Mouse (Mus musculus): ENCODE measurements at regions not wholly inside any gene's neighbourhood (a gene's known extent, or its start where the extent isn't known, plus 50 kb on each side); places are given as distances from the start of the nearest gene placed in this dataset.

DNA sequence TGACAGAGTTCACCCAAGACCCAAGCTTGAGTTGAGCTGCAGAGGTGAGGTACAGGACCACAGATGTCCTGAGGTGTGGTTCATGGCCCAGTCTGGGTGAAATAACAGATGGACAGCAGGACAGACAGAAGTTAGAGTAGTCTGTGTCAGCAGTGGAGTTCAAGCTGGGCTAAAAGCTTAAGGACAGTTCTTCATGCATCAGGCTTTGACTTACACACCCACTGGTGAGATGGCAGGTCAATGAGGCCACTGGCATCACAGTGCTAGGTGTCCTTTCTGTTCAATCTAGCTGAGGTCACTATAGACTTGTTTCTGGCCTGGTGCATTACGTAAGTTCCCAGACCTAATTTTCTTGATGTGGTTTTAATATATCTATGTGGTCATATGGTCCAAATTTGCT is 238.9 kb upstream of the Dab2 start:
- Histone ChIP-seq H3K4me3 (ENCODE audit: low read depth, low read length) (no peak overlapping the region), H3K9me3 (ENCODE audit: control insufficient read depth) (no peaks in the 10 kb centered on the region), H3K4me1 (replicated peaks; ENCODE audit: control insufficient read depth, insufficient read depth, low read length) (no peaks in the 10 kb centered on the region), H3K9ac (ENCODE audit: low read depth, low read length) (no peak overlapping the region), H3K27ac (ENCODE audit: low read depth, low read length) (no peak overlapping the region), H3K27me3 (replicated peaks; ENCODE audit: control insufficient read depth, insufficient read depth, low read length) (no peaks in the 10 kb centered on the region), H3K4me2 (replicated peaks; ENCODE audit: low read depth) (no peak overlapping the region), H3K36me3 (ENCODE audit: control insufficient read depth, insufficient read depth) (no peaks in the 10 kb centered on the region)
- ATAC-seq: no peak
- no peak for TF ChIP-seq CTCF (IDR thresholded peaks at IDR 0.05; ENCODE audit: low read depth)
- WGBS: 100% methylated on average over 1 of the region's 1 CpGs

DNA sequence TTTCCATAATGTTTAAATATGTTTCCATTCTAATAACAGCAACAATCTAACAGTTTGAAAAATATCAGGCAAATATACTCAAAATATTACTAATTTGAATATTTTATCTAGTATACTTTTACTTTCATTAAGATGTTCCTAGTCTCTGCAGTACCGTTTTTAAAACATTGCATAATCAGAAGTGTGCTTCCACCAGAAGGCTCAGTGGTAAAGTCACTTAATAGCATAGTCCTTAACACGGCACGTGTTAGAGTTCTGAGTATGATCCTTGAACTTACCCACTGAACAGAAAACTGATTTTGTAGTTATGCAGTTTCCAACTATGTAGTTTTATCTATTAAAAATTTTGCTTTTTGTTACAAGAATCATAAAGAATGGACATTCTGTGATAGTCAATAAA is 234.5 kb upstream of the Dab2 start:
- no peak overlapping the region for H3K9ac ChIP-seq (ENCODE audit: low read depth, low read length)
- H3K27ac ChIP-seq (ENCODE audit: low read depth, low read length): no peak overlapping the region
- TF ChIP-seq CTCF (IDR thresholded peaks at IDR 0.05; ENCODE audit: low read depth): no peak
- H3K36me3 ChIP-seq (ENCODE audit: control insufficient read depth, insufficient read depth): no peaks in the 10 kb centered on the region
- no peak overlapping the region for H3K4me3 ChIP-seq (ENCODE audit: low read depth, low read length)
- no peak overlapping the region for H3K4me2 ChIP-seq (replicated peaks; ENCODE audit: low read depth)
- WGBS: 59% methylated on average over 3 of the region's 3 CpGs
- ATAC-seq: no peak
- no peaks in the 10 kb centered on the region for H3K9me3 ChIP-seq (ENCODE audit: control insufficient read depth)
- H3K4me1 ChIP-seq (replicated peaks; ENCODE audit: control insufficient read depth, insufficient read depth, low read length): no peaks in the 10 kb centered on the region
- H3K27me3 ChIP-seq (replicated peaks; ENCODE audit: control insufficient read depth, insufficient read depth, low read length): no peaks in the 10 kb centered on the region

DNA sequence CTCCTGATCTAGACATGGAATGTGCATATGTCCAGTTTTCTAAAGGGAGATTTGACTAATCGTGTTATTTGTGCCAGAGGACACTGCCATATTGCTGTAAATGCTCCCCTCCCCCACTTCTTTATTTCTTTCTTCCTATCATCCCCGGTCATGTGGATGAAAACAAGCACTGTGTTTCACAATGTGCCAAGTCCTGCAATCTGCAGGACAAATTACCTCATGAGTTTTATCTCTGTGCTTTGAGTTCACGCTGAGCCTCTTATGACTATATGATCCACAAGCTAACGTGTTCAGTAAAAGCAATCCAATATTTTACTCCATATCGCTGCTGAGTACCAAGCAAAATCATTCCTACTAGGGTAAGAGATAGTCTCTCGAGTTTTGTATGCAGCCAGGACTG is 232.2 kb upstream of the Dab2 start:
- Histone ChIP-seq H3K36me3 (ENCODE audit: control insufficient read depth, insufficient read depth) (no peaks in the 10 kb centered on the region), H3K27ac (ENCODE audit: low read depth, low read length) (no peak overlapping the region; the same call in 1 of the 2 replicates), H3K27me3 (replicated peaks; ENCODE audit: control insufficient read depth, insufficient read depth, low read length) (no peaks in the 10 kb centered on the region), H3K4me3 (ENCODE audit: low read depth, low read length) (no peak overlapping the region), H3K4me1 (replicated peaks; ENCODE audit: control insufficient read depth, insufficient read depth, low read length) (no peaks in the 10 kb centered on the region), H3K9ac (ENCODE audit: low read depth, low read length) (no peak overlapping the region), H3K4me2 (replicated peaks; ENCODE audit: low read depth) (no peak overlapping the region), H3K9me3 (ENCODE audit: control insufficient read depth) (no peaks in the 10 kb centered on the region)
- TF ChIP-seq CTCF (IDR thresholded peaks at IDR 0.05; ENCODE audit: low read depth): no peak
- peak; percentile 94 for ATAC-seq
- 48% methylated on average over 6 of the region's 6 CpGs for WGBS

DNA sequence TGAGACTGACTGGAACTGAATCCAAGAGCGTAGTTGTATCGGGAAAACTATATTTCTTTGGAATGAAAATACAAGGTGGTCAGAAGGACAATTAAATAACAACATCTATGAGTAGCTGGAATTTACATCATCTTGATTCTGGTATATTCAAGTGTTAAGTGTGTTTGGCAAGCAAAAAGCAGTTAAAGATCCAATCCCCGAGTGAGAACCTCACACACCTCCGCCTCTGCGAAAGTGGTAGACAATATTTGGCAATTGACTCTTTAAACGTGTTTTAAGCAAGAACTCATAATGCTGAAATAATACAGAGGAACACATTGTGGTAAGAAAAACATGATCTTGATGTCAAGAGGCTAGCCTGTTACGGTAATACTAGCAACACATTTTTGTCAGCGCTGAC is 231.2 kb upstream of the Dab2 start:
- Histone ChIP-seq H3K9ac (ENCODE audit: low read depth, low read length) (no peak overlapping the region), H3K36me3 (ENCODE audit: control insufficient read depth, insufficient read depth) (no peaks in the 10 kb centered on the region), H3K27ac (ENCODE audit: low read depth, low read length) (no peak overlapping the region), H3K4me1 (replicated peaks; ENCODE audit: control insufficient read depth, insufficient read depth, low read length) (no peaks in the 10 kb centered on the region), H3K9me3 (ENCODE audit: control insufficient read depth) (no peaks in the 10 kb centered on the region), H3K27me3 (replicated peaks; ENCODE audit: control insufficient read depth, insufficient read depth, low read length) (no peaks in the 10 kb centered on the region), H3K4me2 (replicated peaks; ENCODE audit: low read depth) (no peak overlapping the region), H3K4me3 (ENCODE audit: low read depth, low read length) (no peak overlapping the region)
- no peak for ATAC-seq
- WGBS: 91% methylated on average over 8 of the region's 8 CpGs
- TF ChIP-seq CTCF (IDR thresholded peaks at IDR 0.05; ENCODE audit: low read depth): no peak

DNA sequence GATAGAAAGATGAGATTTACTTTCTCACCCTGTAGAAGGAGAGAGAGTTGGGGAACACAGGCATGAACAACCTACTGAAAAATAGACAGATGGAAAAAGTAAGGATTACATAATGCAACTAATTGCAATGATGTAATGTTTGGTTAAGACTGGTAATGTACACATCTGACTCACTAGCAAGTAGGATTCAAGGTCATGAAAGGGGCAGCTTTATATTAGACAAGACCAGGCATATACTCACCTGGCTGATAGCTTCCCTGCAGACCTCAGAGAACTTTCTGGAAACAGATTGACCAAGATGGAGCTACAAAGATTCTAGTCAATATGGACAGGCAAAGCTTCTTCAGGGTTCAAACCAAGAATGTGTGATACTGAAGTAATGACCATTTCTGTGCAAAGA is 227.7 kb upstream of the Dab2 start:
- H3K27ac ChIP-seq (ENCODE audit: low read depth, low read length): no peak overlapping the region
- ATAC-seq: no peak
- H3K4me1 ChIP-seq (replicated peaks; ENCODE audit: control insufficient read depth, insufficient read depth, low read length): no peaks in the 10 kb centered on the region

DNA sequence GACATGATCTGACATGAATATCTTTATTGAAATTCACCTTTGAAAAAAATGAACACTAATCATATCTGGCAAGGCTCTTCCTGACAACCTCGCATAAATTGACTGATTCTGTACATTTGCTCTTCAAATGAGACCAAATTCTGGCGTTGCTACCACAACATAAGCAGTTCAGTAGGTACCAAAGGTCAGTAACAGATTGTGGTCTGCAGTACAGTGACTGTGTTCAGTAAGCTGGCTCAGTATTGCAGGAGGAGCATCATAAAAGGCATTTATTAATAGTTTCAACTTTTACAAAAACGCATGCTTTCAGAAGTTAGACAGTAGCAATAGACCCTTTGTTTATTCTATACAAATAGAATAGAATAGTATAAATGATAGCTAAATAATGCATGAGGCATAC is 226.7 kb upstream of the Dab2 start:
- ATAC-seq: peak; percentile 84

More for the DNA sequence above, 227.7 kb upstream of the Dab2 start:
- no peak for TF ChIP-seq CTCF (IDR thresholded peaks at IDR 0.05; ENCODE audit: low read depth)
- no peaks in the 10 kb centered on the region for H3K36me3 ChIP-seq (ENCODE audit: control insufficient read depth, insufficient read depth)
- H3K9ac ChIP-seq (ENCODE audit: low read depth, low read length): no peak overlapping the region
- H3K4me2 ChIP-seq (replicated peaks; ENCODE audit: low read depth): no peak overlapping the region
- H3K27me3 ChIP-seq (replicated peaks; ENCODE audit: control insufficient read depth, insufficient read depth, low read length): no peaks in the 10 kb centered on the region
- no peak overlapping the region for H3K4me3 ChIP-seq (ENCODE audit: low read depth, low read length)
- H3K9me3 ChIP-seq (ENCODE audit: control insufficient read depth): no peaks in the 10 kb centered on the region

More for the DNA sequence above, 226.7 kb upstream of the Dab2 start:
- no peaks in the 10 kb centered on the region for H3K36me3 ChIP-seq (ENCODE audit: control insufficient read depth, insufficient read depth)
- H3K27me3 ChIP-seq (replicated peaks; ENCODE audit: control insufficient read depth, insufficient read depth, low read length): no peaks in the 10 kb centered on the region
- H3K4me1 ChIP-seq (replicated peaks; ENCODE audit: control insufficient read depth, insufficient read depth, low read length): no peaks in the 10 kb centered on the region
- WGBS: 36% methylated on average over 3 of the region's 3 CpGs
- no peaks in the 10 kb centered on the region for H3K9me3 ChIP-seq (ENCODE audit: control insufficient read depth)
- H3K9ac ChIP-seq (ENCODE audit: low read depth, low read length): no peak overlapping the region
- H3K27ac ChIP-seq (ENCODE audit: low read depth, low read length): peak overlapping the region; percentile 62; the same call in 1 of the 2 replicates
- no peak overlapping the region for H3K4me2 ChIP-seq (replicated peaks; ENCODE audit: low read depth)
- H3K4me3 ChIP-seq (ENCODE audit: low read depth, low read length): no peak overlapping the region
- TF ChIP-seq CTCF (IDR thresholded peaks at IDR 0.05; ENCODE audit: low read depth): no peak

All from intestine, postnatal 0 days (tissue).